In genomic region chr7:83982566-83982965, GRCm38 (mm10) we compare ENCODE assay signal across 24 mouse cellular contexts.
DNase-seq lines count a peak whose midpoint lies in the region; ATAC-seq and TF ChIP-seq lines count a peak whose summit lies in the region.
"Had no signal": no experiment of that assay in that cellular context is flagged by ENCODE, and none has a peak within 500 bp of the region (broad histone marks: within the 10 kb centered on the region; RNA-seq: fewer than 3 reads in every experiment).

No protein-coding gene starts in this region.

- no peak overlapping the region for H3K9ac ChIP-seq in lung, embryonic 16.5 days (ENCODE audit: low read length)
- H3K9ac ChIP-seq in ES-E14 (ENCODE audit: insufficient read depth, low read depth, low read length, poor library complexity, severe bottlenecking), result no peak overlapping the region
- no peak overlapping the region for H3K9ac ChIP-seq in embryonic facial prominence, embryonic 15.5 days
- H3K9ac ChIP-seq: forebrain, embryonic 15.5 days; heart, embryonic 12.5 days; hindbrain, embryonic 13.5 days; liver, embryonic 14.5 days; midbrain, embryonic 13.5 days; neural tube, embryonic 13.5 days had no signal

- no peaks in the 10 kb centered on the region for H3K9me3 ChIP-seq in lung, embryonic 16.5 days (ENCODE audit: control insufficient read depth, low read length)
- no peaks in the 10 kb centered on the region for H3K9me3 ChIP-seq in ES-E14 (ENCODE audit: control insufficient read depth, insufficient read depth, low read depth, low read length)
- H3K9me3 ChIP-seq in embryonic facial prominence, embryonic 15.5 days (replicated peaks), result no peaks in the 10 kb centered on the region
- H3K9me3 ChIP-seq: forebrain, embryonic 15.5 days; heart, embryonic 12.5 days; hindbrain, embryonic 13.5 days; midbrain, embryonic 13.5 days; neural tube, embryonic 13.5 days had no signal

- 38% methylated on average over 2 of the region's 2 CpGs for WGBS in lung, embryonic 16.5 days
- 78% methylated on average over 2 of the region's 2 CpGs for WGBS in embryonic facial prominence, embryonic 15.5 days
- 81% methylated on average over 2 of the region's 2 CpGs for WGBS in kidney, adult 2 months

- peak; percentile 66 for ATAC-seq in lung, embryonic 16.5 days (ENCODE audit: low read depth)
- 0 out of 2 replicates have a peak, but pooled peaks have one; percentile 21 for ATAC-seq in embryonic facial prominence, embryonic 15.5 days (ENCODE audit: insufficient number of reproducible peaks, low FRiP score, low TSS enrichment, low read depth)
- ATAC-seq: forebrain, embryonic 15.5 days; intestine, embryonic 16.5 days; midbrain, embryonic 13.5 days; Patski had no signal

- no peak overlapping the region for H3K4me2 ChIP-seq in lung, embryonic 16.5 days (ENCODE audit: low read depth, low read length)
- H3K4me2 ChIP-seq in embryonic facial prominence, embryonic 15.5 days (replicated peaks), result no peak overlapping the region
- H3K4me2 ChIP-seq: forebrain, embryonic 15.5 days; heart, embryonic 12.5 days; hindbrain, embryonic 13.5 days; midbrain, embryonic 13.5 days; neural tube, embryonic 13.5 days had no signal

- H3K27ac ChIP-seq in lung, embryonic 16.5 days (ENCODE audit: low read length), result 0 out of 2 replicates have a peak overlapping the region, but pooled peaks have one; percentile 9
- no peak overlapping the region for H3K27ac ChIP-seq in ES-E14 (ENCODE audit: insufficient read depth, low read depth, low read length, poor library complexity, severe bottlenecking)
- no peak overlapping the region for H3K27ac ChIP-seq in embryonic facial prominence, embryonic 15.5 days (replicated peaks)
- no peak overlapping the region for H3K27ac ChIP-seq in kidney, adult 2 months (ENCODE audit: insufficient read depth, low read depth, low read length)
- H3K27ac ChIP-seq: forebrain, embryonic 15.5 days; gastrocnemius, adult 2 months; heart, adult 2 months; hindbrain, embryonic 13.5 days; liver, embryonic 14.5 days; macrophage; midbrain, embryonic 13.5 days; neural tube, embryonic 13.5 days had no signal

- H3K4me1 ChIP-seq in lung, embryonic 16.5 days (replicated peaks; ENCODE audit: control insufficient read depth, insufficient read depth, low read length), result 0 out of 2 replicates have a peak, but pooled peaks cover 2% of the 10 kb centered on the region
- no peaks in the 10 kb centered on the region for H3K4me1 ChIP-seq in ES-E14 (ENCODE audit: control insufficient read depth in 2 of 2, insufficient read depth in 2 of 2, low read length in 2 of 2, poor library complexity in 1 of 2)
- no peaks in the 10 kb centered on the region for H3K4me1 ChIP-seq in embryonic facial prominence, embryonic 15.5 days
- H3K4me1 ChIP-seq in kidney, adult 2 months (ENCODE audit: control insufficient read depth, insufficient read depth, low read length), result no peaks in the 10 kb centered on the region
- H3K4me1 ChIP-seq: forebrain, embryonic 15.5 days; hindbrain, embryonic 13.5 days; midbrain, embryonic 13.5 days; neural tube, embryonic 13.5 days had no signal

- H3K27me3 ChIP-seq in lung, embryonic 16.5 days (ENCODE audit: control insufficient read depth, insufficient read depth, low read depth, low read length), result no peaks in the 10 kb centered on the region
- H3K27me3 ChIP-seq in embryonic facial prominence, embryonic 15.5 days, result no peaks in the 10 kb centered on the region
- no peaks in the 10 kb centered on the region for H3K27me3 ChIP-seq in kidney, adult 2 months (replicated peaks; ENCODE audit: control insufficient read depth, insufficient read depth, low read length)
- H3K27me3 ChIP-seq: forebrain, embryonic 15.5 days; heart, embryonic 12.5 days; hindbrain, embryonic 13.5 days; midbrain, embryonic 13.5 days; neural tube, embryonic 13.5 days; Patski had no signal

- no peak overlapping the region for H3K4me3 ChIP-seq in lung, embryonic 16.5 days (ENCODE audit: low read length)
- no peak overlapping the region for H3K4me3 ChIP-seq in ES-E14 (ENCODE audit: insufficient read depth in 1 of 2, low read depth in 1 of 2, low read length in 2 of 2, poor library complexity in 1 of 2, severe bottlenecking in 1 of 2)
- H3K4me3 ChIP-seq in embryonic facial prominence, embryonic 15.5 days (replicated peaks), result no peak overlapping the region
- no peak overlapping the region for H3K4me3 ChIP-seq in kidney, adult 2 months (ENCODE audit: insufficient read depth, low read depth, low read length)
- H3K4me3 ChIP-seq: forebrain, embryonic 15.5 days; gastrocnemius, adult 2 months; heart, adult 2 months; heart, embryonic 12.5 days; hindbrain, embryonic 13.5 days; midbrain, embryonic 13.5 days; neural tube, embryonic 13.5 days had no signal

- no peak for DNase-seq in lung, postnatal 4 days
- DNase-seq in ES-E14 (ENCODE audit: low read depth, low spot score), result peak; percentile 21
- DNase-seq in spleen, postnatal 36 days (ENCODE audit: low spot score in 2 of 2), result no peak
- DNase-seq in kidney, adult 2 months, result no peak
- DNase-seq: adrenal gland, postnatal 25 days; cerebellum, adult 18-20 months; cerebellum, postnatal 10 days; gastrocnemius, adult 2 months; heart, adult 2 months; heart, postnatal 4 days; kidney, postnatal 14 days; liver; right cerebral cortex, postnatal 14 days had no signal

- TF ChIP-seq POLR2A in kidney, adult 2 months (IDR thresholded peaks at IDR 0.05; ENCODE audit: low read depth, low read length), result no peak

- TF ChIP-seq CTCF in kidney, adult 2 months (conservative IDR thresholded peaks at IDR 0.05; ENCODE audit: insufficient read depth, insufficient read length, low read depth, low read length), result no peak

- in situ Hi-C loops in ES-E14 (cut with MboI; ENCODE audit: low sequenced_read_pairs in 2 of 2, unreplicated experiment in 2 of 2), result no loop called here

- no peaks in the 10 kb centered on the region for H3K36me3 ChIP-seq in lung, embryonic 16.5 days (ENCODE audit: control insufficient read depth, insufficient read depth, low read length)
- no peaks in the 10 kb centered on the region for H3K36me3 ChIP-seq in ES-E14 (ENCODE audit: control insufficient read depth, insufficient read depth, low read length, poor library complexity, severe bottlenecking)
- H3K36me3 ChIP-seq in embryonic facial prominence, embryonic 15.5 days, result no peaks in the 10 kb centered on the region
- no peaks in the 10 kb centered on the region for H3K36me3 ChIP-seq in kidney, adult 2 months (ENCODE audit: control insufficient read depth, insufficient read depth, low read length)
- H3K36me3 ChIP-seq: forebrain, embryonic 15.5 days; heart, embryonic 12.5 days; hindbrain, embryonic 13.5 days; midbrain, embryonic 13.5 days; neural tube, embryonic 13.5 days had no signal

TF ChIP-seq in ES-E14, 5 proteins besides CTCF, POLR2A, EP300 and RAD21:
- TF ChIP-seq ZNF384 (IDR thresholded peaks at IDR 0.05; ENCODE audit: low read depth, low read length) (no peak), MAFK (IDR thresholded peaks at IDR 0.05; ENCODE audit: insufficient read depth, low read depth, low read length) (no peak), CHD2 (IDR thresholded peaks at IDR 0.05; ENCODE audit: low read depth, low read length) (no peak), HCFC1 (IDR thresholded peaks at IDR 0.05; ENCODE audit: borderline replicate concordance, insufficient read depth, low read length) (no peak), ZC3H11A (IDR thresholded peaks at IDR 0.05; ENCODE audit: borderline replicate concordance, low read depth, low read length) (no peak)
